Mouse (Mus musculus): ENCODE results near the gene Ccdc173.
"Not testable (repeated sequence)": the region's sequence is repeated elsewhere in the genome, so short reads cannot be mapped to it uniquely, and the experiment has no call there.

Ccdc173 gene

DNA sequence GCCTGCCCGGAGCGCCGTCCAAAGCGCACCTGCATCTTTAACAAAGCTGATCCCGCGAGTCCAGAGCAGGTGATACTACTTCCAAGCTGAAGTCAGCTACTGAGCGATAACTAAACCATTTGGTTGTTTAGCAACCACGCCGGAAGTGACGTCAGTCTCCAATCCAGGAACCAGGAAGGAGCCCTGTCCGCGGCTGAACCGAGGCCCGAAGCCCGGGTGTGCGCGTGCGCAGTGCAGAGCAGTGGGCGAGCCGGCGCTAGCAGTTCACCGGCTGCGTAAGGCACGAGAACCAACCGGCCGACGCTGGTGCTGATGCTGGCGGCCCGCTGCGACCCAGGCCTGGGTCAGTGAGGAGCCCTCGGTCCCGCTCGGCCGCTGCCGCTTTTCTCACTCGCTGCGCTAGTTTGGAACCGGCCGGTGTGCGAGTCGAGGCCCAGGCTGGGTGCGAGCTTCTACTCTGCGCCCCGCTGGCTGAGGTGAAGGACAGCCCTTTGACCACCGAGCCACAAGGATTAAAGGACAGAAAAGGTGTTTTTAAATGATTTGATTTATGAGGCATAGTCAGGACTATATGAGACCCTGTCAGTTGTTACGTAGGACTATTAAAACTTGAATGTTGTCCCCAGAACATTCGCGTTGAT lies at the start of gene Ccdc173, which contains the start of gene Phospho2:
Ccdc173 (minus strand) TSS at position 147 of the 641 bp plus-strand sequence.
Phospho2 (plus strand) TSS at position 195 of the 641 bp plus-strand sequence.
- peak; percentile 98 for DNase-seq (ENCODE audit: low read depth, low spot score)

DNA sequence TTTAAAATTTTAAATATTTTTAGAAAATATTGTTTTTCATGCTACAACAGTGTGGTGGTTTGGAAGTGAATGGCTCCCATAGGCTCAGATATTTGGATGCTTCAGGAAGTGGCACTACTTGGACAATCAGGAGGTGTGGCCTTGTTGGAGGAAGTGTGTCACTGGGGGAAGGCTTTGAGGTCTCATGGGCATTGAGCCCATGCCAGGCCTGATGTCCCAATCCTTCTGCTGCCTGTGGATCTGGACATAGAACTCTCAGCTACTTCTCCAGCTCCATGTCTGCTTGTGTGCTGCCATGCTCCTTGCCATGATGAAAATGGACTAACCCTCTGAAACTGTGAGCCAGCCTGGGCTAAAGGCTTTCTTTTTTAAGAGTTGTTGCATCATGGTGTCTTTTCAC lies 49.3 kb upstream of the Ccdc173 start:
- no peak for DNase-seq (ENCODE audit: low read depth, low spot score)

DNA sequence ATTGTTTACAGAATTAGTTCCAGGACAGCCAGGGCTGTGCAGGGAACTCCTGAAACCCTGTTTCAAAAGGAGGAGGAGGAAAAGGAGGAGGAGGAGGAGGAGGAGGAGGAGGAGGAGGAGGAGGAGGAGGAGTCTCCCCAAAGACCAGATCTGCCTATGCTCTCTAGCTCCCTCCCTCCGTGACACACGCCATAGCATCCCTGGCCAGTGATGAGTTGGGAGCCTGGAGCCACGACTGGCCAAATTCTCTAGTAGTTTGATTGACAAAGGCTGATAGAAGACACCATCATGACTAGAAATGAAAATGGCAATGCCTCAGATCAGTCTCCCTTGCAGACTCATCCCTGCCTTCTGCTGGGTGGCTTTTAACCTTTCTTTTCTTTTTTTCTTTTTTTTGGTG lies 48.6 kb upstream of the Ccdc173 start:
- DNase-seq (ENCODE audit: low read depth, low spot score): no peak

DNA sequence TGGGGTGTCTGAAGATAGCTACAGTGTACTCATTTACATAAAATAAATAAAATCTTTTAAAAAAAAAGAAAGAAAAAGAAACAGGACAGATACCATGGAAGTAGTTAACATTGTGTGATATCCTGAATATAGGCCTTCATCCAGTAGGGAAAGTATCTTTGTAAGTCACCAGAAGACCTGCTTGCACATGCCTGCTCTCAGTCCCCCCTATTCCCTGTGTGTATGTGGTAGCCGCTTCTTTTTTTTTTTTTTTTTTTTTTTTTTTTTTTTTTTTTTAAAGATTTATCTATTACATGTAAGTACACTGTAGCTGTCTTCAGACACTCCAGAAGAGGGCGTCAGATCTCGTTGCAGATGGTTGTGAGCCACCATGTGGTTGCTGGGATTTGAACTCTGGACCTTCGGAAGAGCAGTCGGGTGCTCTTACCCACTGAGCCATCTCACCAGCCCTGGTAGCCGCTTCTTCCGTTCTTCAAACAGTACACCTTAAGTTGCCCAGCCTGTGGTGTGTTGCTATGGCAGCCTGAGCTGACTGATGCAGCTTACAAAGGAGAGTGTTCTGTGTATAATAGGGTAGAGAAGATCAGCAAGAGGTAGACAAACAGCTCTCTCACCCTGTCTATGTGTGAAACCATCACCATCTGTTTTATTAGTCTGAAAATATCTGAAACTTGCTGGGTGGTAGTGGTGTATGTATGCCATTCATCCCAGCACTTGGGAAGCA lies 48.0 kb upstream of the Ccdc173 start:
- peak; percentile 9 for DNase-seq (ENCODE audit: low read depth, low spot score)

DNA sequence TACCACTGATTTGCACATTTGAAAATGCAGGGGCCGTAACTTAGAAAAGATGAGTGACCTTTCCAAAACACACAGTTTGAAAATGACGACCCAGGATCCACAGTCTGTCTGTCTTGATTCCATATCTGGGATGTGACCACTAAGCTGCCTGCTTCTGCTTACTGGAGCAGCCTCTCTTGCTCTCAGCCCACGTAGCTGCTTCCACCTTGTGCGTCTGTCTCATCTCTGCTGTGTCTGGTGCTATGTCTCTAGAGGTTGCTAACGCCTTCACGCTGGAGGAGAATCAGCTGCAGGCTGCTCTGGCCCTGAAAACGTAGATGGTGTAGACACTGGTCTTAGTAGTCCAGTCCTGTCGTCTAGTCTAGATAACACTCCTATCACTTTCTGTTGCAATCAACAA lies 40.7 kb upstream of the Ccdc173 start:
- DNase-seq (ENCODE audit: low read depth, low spot score): no peak

DNA sequence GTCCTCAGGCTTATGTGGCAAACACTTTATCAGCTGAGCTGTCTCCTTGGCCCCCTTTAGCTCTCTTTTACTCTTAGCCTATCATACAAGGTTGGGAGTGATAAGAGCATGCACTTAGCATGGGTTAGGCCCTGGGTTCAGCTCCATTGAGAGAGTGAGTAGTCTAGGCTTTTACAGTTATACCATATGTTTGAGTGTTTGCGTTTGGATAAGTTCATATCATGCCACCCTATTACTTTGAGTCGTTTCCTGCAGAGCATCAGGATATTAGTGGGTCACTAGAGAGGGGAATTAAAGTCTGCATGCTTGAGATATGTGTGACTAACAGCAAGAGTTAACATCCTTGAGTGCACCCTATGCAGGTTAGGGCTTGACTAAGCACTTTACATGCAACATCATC lies 40.3 kb upstream of the Ccdc173 start:
- DNase-seq (ENCODE audit: low read depth, low spot score): no peak

DNA sequence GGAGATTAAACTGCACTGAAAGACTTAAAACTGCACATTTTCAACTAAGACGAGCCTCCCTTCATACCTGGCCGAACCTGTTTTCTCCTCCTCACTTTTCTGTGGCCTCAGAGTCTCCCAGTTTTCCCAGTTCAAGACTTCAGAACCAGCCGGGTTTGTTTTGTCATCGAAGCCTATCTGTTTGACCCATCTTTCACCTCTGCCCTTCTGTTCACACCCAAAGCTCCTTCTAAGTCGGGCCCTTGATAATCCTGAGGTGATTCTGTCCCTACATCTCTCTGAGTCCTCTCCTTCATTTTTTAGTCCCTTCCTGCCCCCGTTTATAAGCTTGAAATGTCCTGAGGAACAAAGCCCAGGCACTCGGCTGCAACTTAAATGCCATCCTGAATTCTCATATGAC lies 38.7 kb upstream of the Ccdc173 start:
- no peak for DNase-seq (ENCODE audit: low read depth, low spot score)

DNA sequence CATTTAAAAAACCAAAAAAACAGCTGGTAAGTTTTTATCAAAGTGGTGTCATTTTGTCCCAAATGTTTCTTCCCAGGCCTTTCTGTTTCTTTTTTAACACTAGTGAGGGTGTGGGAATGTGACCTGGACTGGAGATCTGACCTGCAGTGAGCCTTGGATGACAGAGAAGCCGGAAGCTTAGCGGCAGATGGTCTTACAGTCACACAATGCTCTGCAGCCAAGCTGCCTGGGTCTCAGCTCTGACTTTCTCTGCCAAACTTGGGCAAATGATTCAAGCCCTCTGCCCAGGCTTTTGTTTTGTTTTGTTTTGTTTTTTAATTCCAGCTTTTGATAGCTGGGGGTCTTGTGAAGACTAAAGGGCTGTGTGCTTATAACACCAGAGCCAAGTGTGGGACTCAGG lies 37.0 kb upstream of the Ccdc173 start:
- DNase-seq (ENCODE audit: low read depth, low spot score): no peak

DNA sequence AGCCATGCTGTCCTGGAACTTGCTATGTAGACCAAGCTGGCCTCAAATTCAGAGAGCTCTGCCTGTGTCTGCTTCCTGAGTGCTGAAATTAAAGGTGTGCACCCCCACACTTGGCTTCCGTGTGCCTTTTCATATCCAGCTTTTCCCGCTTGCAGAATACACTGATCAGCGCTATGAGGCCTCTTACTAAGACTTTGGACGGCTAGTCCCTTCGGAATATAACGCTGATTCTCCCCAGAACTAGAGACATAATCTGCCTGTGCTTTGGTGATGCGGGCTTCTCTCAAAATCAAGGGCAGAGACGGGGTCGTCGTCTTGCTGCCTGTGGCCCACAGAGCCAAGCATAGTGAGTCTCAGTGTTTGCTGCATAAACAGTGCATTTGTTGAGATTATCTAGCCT lies 36.5 kb upstream of the Ccdc173 start:
- no peak for DNase-seq (ENCODE audit: low read depth, low spot score)

DNA sequence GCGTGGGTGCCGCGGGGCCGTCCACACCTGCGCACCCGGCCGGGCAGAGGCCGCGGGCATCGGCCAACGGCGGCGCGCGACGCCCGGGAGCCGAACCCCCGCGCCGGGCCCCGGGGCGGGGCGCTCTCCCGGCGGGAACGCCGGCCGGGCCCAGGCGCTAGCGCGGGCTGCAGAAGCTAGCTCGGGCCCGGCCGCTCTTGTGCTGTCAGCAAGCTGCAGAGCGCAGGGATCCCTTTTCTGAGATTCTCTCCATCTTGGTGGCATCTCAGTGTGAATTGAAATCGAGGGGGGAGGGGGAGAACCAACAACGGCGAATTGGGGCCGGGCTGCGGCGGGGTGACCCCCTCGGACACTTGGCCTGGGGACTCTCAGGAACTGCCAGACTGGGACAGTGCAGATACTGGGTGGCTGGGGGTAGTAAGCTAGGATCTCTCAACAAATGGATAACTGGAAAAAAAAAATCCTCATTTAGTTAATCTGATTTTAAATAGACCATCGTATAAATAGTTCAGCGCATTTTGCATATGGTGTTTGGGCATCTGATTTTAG lies 33.8 kb upstream of the Ccdc173 start:
- no peak for DNase-seq (ENCODE audit: low read depth, low spot score)

DNA sequence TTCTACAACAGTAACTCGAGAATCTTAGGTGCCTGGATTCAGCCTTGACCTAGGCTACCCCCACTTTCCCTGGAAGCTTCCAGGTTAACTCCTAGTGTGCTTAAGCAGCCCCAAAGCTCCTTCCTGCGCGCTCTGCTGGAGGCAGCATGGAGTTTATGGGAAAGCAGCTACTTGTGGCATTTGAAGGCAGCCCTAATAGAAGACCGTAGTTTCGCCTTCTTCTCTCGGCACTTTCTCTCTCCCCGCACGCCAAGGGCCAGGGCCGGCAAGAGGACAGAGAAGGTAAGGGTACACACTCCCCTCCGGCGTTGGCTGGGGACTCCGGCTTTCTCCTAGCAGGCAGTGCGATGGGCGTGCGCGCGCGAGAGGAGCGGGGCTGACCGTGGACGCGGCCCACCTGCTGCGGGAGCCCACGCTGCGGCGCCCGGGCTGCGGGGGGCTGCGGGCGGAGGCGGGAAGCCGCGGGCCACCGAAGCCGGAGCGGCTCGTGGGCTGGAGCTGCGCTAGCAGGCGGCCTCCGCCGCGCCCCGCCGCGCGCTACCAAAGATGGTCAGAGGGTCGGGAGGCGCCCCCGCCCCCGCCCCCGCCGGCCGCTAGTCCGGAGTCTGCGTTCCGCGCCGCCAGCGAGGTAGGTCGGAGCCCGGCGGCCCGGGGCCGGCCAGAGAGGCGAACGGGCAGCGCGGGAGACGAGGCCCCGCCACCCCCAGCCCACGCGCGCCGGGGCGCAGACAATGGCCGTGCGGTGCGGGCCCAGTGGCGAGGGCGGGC lies 33.2 kb upstream of the Ccdc173 start:
- peak; percentile 5 for DNase-seq (ENCODE audit: low read depth, low spot score)

DNA sequence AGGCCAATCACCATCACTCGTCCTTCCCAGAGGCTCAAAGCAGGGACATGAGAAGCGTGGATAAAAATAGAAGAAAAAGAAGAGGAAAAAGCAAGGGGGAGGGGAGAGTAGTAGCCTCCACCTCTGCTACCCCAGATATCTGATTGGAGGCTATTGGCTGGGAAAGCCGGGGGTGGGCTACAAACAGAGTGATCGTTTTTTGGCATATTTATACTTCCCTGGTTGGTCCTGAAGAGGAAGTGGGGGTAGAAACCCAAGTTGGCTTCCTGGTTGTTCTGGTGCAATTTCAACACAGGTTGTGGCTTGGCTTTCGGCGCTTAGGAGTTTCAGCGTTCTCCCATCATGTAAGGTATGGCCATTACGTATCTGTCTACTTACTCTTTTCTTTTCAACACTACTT lies 32.3 kb upstream of the Ccdc173 start, which contains the start of gene Klhl23:
Klhl23 (plus strand) TSS at position 234 of the 400 bp plus-strand sequence.
- DNase-seq (ENCODE audit: low read depth, low spot score): no peak

DNA sequence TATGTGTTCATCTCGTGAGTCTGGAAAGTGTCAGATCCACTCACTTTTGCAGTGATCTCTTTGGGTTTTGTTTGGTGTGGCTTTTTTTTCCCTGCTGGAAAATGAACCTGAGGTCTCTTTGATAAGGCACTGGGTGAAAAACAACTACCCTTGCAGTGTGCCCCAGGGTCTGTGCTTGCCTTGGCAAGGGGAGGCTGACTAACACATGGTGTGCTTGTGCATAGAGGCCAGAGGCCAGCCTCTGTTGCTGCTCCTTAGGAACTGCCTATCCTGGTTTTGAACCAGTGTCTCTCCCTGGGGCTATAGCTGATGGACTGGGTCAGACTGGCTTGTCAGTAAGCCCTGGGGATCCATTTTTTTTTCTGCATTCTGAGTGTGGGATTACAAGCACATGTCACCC lies 30.8 kb upstream of the Ccdc173 start:
- DNase-seq (ENCODE audit: low read depth, low spot score): no peak

DNA sequence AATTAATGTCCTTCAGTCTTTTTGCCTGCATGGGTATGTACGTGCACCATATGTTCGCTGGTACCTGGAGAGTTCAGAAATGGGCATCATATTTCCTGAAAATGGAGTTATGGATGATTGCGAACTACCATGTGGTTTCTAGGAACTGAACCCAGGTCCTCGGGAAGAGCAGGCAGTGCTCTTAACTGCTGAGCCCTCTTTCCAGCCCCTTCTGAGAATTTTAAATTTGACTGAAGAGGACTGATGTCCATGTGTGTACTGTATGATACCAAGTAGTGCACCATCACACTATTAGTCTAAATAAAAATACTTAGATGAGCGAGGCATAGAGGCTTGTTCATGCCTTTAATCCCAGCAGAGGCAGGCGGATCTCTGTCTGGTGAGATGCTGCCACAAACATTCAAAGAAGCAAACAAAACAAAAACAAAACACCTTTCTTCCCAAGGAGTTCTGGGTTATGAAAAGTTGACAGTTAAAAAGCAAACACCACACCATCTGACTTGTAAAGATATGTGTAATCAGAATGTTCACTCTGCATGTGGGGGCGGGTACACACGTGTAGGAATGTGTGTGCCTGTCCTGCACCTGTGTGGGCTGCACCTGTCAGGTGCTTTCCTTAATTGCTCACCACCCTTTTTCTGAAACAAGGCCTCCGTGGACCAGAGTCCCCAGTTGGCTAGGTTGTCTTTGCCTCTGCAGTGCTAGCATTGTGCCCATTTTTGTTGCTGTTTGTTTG lies 29.1 kb upstream of the Ccdc173 start:
- no peak for DNase-seq (ENCODE audit: low read depth, low spot score)

DNA sequence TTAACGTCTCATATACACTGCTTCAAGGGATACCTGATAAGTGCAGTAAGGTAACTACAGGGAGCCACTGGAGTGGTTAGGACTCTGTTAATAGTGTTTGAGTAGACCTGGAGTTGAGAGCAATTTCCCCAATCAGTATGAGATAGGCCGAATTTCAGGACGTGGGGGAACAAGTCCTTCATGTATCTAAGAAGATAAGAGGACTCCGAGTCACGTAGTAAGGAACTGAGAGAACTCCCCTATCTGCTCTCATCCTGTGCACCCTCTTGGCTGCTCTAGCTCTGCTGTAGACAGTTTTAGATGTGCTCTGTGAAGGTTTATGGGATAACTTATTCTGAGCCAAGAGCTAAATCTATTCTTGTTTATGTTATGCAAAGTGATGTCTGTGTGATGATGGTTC lies 27.2 kb upstream of the Ccdc173 start:
- no peak for DNase-seq (ENCODE audit: low read depth, low spot score)

DNA sequence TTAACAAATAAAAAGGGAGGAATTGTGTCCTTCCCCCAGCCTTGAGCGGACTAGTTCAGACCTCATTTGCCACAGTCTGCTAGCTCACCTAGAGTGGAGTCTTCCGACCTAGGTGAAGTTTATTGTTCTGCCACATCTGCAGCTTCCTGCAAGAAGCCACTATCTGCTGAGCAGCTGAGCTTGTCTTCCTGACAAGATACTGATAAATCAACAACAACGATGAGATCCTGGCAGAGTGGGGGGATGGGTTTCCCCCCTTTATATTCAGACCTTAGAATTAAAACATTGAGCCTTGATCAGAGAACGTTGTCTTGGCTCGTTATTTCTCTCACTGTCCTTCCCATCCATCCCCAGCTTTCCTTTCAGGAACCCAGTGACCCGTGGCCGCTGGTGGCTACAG lies 22.0 kb upstream of the Ccdc173 start:
- DNase-seq (ENCODE audit: low read depth, low spot score): not testable (repeated sequence)

DNA sequence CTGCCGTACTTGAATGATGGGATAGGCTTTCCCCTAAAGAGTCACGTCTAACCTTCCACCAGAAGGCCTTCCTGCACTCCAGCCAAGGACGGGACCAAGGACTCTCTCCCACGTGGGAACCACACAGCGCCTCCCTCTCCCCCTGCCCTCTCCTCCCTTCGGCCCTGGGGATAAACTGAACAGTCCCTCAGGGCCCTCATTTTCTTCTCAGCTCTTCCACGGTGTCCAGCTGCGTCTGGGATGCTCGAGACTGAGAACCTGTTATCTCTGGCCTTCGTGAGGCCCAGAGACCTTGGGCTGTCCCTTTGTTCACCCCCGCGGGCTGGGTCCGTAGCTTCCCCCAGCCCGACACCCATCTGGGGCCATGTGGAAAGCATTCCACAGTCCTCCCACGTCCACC lies 20.8 kb upstream of the Ccdc173 start:
- no peak for DNase-seq (ENCODE audit: low read depth, low spot score)

DNA sequence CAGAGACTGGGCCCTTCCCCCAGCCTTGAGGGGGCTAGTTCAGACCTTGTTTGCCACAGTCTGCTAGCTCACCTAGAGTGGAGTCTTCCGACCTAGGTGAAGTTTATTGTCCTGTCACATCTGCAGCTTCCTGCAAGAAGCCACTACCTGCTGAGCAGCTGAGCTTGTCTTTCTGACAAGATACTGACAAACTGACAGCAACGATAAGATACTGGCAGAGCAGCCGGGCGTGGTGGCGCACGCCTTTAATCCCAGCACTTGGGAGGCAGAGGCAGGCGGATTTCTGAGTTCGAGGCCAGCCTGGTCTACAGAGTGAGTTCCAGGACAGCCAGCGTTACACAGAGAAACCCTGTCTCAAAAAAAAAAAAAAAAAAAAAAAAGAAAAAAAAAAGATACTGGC lies 15.3 kb upstream of the Ccdc173 start:
- DNase-seq (ENCODE audit: low read depth, low spot score): not testable (repeated sequence)

DNA sequence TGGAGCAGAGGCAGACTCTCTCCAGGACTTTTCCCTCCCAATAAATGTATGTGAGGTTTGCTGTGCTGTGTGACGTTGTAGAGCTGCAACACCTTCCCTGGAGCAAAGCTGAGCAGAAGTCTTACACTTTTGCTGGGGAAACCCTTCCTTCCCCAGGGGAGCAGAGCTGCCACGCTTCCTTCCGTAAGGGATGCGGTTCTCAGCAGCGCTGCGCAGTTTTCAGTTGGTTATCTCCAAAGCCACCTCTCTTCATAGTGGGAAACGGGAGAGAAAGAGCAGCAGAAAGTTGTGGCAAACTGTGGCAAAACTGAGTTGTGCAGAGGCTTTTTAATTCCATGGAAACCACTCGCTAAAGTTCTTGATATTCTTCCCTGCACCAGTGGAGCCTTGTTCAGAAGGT lies 14.4 kb upstream of the Ccdc173 start:
- no peak for DNase-seq (ENCODE audit: low read depth, low spot score)

DNA sequence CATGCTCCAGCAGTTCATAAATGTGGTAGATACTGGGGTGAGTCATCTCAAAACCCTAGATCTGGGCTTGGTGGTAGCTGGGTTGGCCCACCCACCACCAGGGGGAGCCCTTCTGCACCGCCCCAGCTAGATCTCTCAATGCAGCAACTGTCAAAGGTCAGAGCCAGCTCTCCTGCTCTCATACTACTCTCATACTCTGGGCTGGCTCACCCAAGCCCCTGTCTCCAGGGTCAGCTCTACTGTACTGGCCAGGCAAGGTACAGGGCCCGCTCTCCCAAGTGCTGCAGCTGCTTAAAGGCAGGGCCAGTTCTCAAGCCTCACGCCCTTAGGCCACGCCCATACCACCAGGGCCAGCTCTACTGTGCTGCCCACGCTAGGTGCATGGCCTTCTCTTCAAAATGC lies 13.5 kb upstream of the Ccdc173 start:
- peak; percentile 80 for DNase-seq (ENCODE audit: low read depth, low spot score)

DNA sequence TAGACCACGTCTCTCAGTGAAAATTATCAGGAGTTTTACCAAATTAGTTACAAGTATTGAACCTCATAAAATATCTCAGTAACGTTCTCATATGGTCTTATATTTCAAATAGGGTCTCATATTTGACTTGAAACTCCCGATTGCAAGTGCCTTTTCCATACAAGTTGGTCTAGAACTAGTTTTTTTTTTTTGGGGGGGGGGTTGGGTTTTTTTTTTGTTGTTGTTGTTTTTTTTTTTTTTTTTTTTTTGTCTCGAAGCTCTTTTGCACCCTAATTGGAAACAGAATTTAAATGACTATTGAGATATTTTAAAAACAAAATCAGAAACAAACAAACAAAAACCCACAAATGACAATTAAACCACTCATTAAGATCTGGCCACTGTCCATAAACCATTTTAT lies 1.3 kb upstream of the Ccdc173 start:
- no peak for DNase-seq (ENCODE audit: low read depth, low spot score)

DNA sequence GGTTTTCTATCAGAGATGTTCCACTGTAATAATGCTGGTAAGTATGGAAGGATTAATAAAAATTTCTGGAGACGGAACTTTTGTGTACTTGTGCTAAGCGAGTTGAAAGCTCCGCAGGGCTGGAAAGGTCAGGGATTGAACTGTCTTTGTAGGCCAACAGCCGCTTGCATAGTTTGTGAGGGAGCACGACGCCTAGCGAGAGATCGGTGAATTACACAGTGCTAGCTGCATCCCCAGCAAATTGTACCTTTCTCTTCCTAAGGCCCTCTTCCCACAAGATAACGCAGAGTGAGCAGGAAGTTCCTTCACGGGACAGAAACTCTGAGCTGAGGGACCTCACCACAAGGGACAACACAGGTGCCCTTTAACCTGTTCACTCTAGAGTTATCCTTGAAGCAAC lies 910 bp upstream of the Ccdc173 start:
- peak; percentile 88 for DNase-seq (ENCODE audit: low read depth, low spot score)
